Mouse (Mus musculus) hindbrain, embryonic 15.5 days (tissue): Measurements from ENCODE around the gene Il21r. TPM values are rescaled to one million over a fixed set of nuclear protein-coding genes. Genes with fewer than 3 reads are reported as not detected.

Source experiments
- ATAC-seq: fragments of 200-750 bp; cut with Nextera tagmentation; 2 replicates; pipeline ENCODE4 v1.8.0; 2017; ENCODE audit warnings: low read depth, moderate number of reproducible peaks, moderate TSS enrichment; ENCODE audit not compliant: low FRiP score
- H3K27ac ChIP-seq: fragments of 300-500 bp; sonication (generic); replicated peaks from 2 replicates; pipeline ENCODE4 v1.5.1; 2015; ENCODE audit warnings: mild to moderate bottlenecking, inconsistent platforms
- H3K27me3 ChIP-seq: fragments of 300-500 bp; sonication (generic); 2 replicates; pipeline ENCODE4 v1.6.1; 2015; ENCODE audit warnings: control low read depth, inconsistent platforms
- H3K36me3 ChIP-seq: fragments of 300-500 bp; sonication (generic); 2 replicates; pipeline ENCODE4 v1.6.1; 2015; ENCODE audit warnings: control low read depth, inconsistent platforms
- H3K4me1 ChIP-seq: fragments of 300-500 bp; sonication (generic); replicated peaks from 2 replicates; pipeline ENCODE4 v1.6.1; 2015; ENCODE audit warnings: control low read depth, inconsistent platforms
- H3K4me2 ChIP-seq: fragments of 300-500 bp; sonication (generic); 2 replicates; pipeline ENCODE4 v1.6.1; 2015; ENCODE audit warnings: moderate library complexity, mild to moderate bottlenecking, inconsistent platforms
- H3K4me3 ChIP-seq: fragments of 300-500 bp; sonication (generic); 2 replicates; pipeline ENCODE4 v1.5.1; 2015; ENCODE audit warnings: mild to moderate bottlenecking, inconsistent platforms
- H3K9ac ChIP-seq: fragments of 300-500 bp; sonication (generic); 2 replicates; pipeline ENCODE4 v1.6.1; 2015; ENCODE audit warnings: inconsistent platforms
- H3K9me3 ChIP-seq: fragments of 300-500 bp; sonication (generic); 2 replicates; pipeline ENCODE4 v1.6.1; 2016; ENCODE audit warnings: control low read depth, inconsistent platforms
- WGBS: fragments of 180-500 bp; shearing (Covaris S2); methylation state at CpG from one replicate; pipeline ENCODE4 v1.1.7; 2015; 5-methylcytosine and 5-hydroxymethylcytosine counted together
- polyA plus RNA-seq: library from polyadenylated mRNA; unstranded; fragments of >200 nt; fragmentation: Nextera tagmentation; extraction: Ambion mirVana; gene quantifications from 2 replicates; pipeline ENCODE4 v1.2.1, GENCODE M21; 2015

Gene Il21r
- polyA plus RNA-seq, 1 experiment from 2014 or later, result 0.26 TPM

DNA sequence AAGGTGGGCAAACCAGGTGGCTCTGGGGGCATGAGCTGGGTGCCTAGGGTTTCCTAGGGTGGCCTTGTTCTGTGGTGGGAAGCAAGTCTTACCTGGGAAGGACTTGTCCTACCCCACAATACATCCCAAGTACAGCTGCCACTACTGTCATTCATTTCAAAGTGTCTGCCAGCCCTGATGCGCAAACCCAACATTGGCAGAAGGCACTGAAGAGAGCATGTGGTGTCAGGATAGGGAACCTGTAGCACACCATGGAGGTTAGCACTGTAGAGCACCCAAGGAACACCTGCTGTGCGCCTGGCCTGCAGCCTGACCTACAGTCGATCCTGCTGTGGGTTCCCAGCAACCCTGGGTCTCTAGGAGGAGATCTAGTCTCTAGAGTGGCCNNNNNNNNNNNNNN, 27.8 kb downstream of the Il21r start:
- H3K9me3 ChIP-seq, result no peaks in the 10 kb centered on the region
- H3K36me3 ChIP-seq, result no peaks in the 10 kb centered on the region
- no peak for ATAC-seq
- 84% methylated on average over 3 of the region's 3 CpGs for WGBS
- H3K27me3 ChIP-seq, result no peaks in the 10 kb centered on the region
- no peak overlapping the region for H3K4me2 ChIP-seq
- H3K9ac ChIP-seq, result no peak overlapping the region
- peaks cover 7% of the 10 kb centered on the region; the same call in 1 of the 2 replicates for H3K4me1 ChIP-seq
- H3K4me3 ChIP-seq, result no peak overlapping the region
- H3K27ac ChIP-seq, result no peak overlapping the region

DNA sequence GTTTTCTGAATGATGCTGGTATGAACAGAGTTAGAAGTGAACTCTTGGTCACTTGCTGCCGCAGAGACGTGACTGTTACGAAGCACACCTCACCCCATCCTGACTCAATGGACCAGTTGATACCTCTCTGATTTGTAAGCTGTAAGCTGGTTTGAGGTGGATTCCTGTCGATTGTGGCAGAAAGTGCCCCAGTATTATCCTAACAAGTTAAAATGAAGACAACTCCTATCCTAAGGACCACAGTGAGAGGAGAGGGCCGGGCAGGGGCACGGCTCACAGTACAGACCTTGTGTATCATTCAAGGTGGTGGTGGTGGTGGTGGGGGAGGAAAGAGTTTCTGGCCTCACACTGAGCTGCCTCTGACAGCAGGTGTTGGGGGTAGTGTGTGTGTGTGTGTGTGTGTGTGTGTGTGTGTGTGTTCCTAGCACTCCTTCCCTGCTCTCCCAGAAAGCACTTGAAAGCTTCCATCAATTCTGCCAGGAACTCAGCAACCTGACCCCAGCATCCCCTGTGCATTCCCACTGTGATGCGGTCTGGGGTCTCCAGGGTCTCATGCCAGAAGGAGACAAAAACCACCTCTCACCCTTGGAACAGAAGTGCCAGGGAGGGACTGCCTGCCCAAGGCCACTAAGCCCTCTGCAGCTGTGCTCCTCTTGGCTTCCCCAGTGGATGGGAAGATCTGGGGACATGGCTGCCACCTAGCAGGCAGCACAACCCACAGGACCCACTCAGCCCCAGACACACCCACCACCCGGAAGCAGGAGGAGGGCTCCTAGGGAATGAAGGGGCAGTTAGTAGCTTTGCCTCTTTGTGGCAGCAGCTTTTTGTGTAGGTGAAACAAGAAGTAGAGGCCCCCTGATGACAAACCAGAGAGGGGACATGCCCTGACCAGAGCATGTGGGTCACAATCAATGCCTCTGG, 34.3 kb downstream of the Il21r start:
- Histone ChIP-seq H3K27me3 (no peaks in the 10 kb centered on the region), H3K36me3 (peaks cover 15% of the 10 kb centered on the region), H3K9ac (no peak overlapping the region), H3K27ac (no peak overlapping the region), H3K4me1 (peaks cover 14% of the 10 kb centered on the region), H3K4me2 (no peak overlapping the region), H3K4me3 (no peak overlapping the region), H3K9me3 (no peaks in the 10 kb centered on the region)
- no peak for ATAC-seq
- 87% methylated on average over 8 of the region's 8 CpGs for WGBS

DNA sequence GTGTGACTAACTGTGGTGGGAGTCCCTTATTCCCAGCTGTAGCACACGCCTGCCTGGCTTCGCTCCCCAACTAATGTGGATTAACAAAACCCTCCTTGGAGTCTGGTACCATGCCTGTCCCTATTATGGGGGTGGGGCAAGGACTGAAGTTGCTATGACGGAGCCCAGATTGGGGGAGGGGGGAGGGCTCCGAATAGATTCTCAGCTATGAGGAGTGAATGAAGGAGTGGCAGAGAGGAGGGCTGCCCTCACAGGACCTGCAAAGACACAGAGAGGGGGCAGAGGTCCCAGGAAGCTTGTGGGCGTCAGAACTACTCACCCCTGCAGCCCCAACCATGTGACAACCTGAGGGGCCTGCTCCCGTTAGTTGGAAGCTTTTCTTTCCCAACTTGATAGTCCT, 35.1 kb downstream of the Il21r start:
- H3K4me1 ChIP-seq, result peaks cover 12% of the 10 kb centered on the region
- H3K9me3 ChIP-seq, result no peaks in the 10 kb centered on the region
- 76% methylated on average over 6 of the region's 6 CpGs for WGBS
- peaks cover 24% of the 10 kb centered on the region for H3K36me3 ChIP-seq
- no peaks in the 10 kb centered on the region for H3K27me3 ChIP-seq
- no peak overlapping the region for H3K9ac ChIP-seq
- H3K4me3 ChIP-seq, result no peak overlapping the region
- H3K4me2 ChIP-seq, result no peak overlapping the region
- peak overlapping the region; percentile 62 for H3K27ac ChIP-seq
- peak; percentile 16; the same call in 1 of the 2 replicates for ATAC-seq

GRCm38 (mm10) chr7:125638870-125639386, 35.7 kb downstream of the Il21r start:
- ATAC-seq, result peak; percentile 70
- Histone ChIP-seq H3K4me1 (peaks cover 12% of the 10 kb centered on the region), H3K9ac (peak overlapping the region; percentile 12; the same call in 1 of the 2 replicates), H3K4me3 (no peak overlapping the region), H3K4me2 (no peak overlapping the region), H3K27me3 (no peaks in the 10 kb centered on the region), H3K36me3 (peaks cover 30% of the 10 kb centered on the region), H3K27ac (peak overlapping the region; percentile 68), H3K9me3 (no peaks in the 10 kb centered on the region)
- 28% methylated on average over 9 of the region's 9 CpGs for WGBS

DNA sequence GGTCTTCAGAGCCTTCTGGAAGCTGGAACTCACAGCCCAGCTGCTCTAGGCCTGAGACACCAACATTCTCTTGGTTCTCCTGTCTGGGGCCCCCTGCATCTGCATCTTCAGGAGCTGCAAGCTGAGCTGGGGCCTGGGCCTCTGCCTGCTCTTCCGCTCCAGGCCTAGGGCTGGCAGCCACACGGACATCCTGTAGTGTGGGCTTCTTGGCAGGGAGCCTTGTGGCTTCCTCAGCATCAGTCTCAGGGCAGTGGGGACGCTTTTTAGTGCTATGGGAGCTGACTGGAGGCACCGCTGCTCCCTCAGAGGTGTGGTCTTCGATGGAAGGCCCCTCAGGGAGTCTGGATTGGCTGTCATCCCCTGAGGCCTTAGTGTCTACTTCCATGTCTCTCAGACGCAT, 40.7 kb downstream of the Il21r start:
- 92% methylated on average over 6 of the region's 6 CpGs for WGBS
- Histone ChIP-seq H3K27me3 (no peaks in the 10 kb centered on the region), H3K9ac (no peak overlapping the region), H3K4me3 (no peak overlapping the region), H3K36me3 (peaks cover 73% of the 10 kb centered on the region), H3K4me1 (peaks cover 6% of the 10 kb centered on the region), H3K9me3 (no peaks in the 10 kb centered on the region), H3K27ac (no peak overlapping the region), H3K4me2 (no peak overlapping the region)
- no peak for ATAC-seq

DNA sequence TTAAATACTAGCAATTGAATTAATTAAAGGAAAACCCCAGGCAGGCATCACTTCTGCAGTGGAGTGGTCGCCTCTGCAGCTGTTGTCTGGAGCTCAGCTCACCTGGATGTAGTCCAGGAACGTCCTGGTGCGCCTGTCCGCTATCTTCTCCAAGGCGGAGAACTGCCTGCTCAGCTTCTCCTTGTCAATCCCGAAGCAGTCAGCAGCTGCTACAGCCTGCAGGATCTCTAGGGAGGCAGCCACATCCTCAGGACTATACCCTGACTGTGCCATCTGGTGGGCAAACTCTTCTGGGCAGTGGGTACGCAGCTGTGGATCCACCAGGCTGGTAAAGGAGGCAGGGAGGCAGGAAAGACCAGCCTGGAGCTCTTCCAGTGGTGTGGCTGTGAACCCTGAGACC, 42.2 kb downstream of the Il21r start:
- no peaks in the 10 kb centered on the region for H3K4me1 ChIP-seq
- peaks cover 89% of the 10 kb centered on the region for H3K36me3 ChIP-seq
- no peak overlapping the region for H3K4me3 ChIP-seq
- ATAC-seq, result no peak
- WGBS, result 72% methylated on average over 7 of the region's 7 CpGs
- H3K9ac ChIP-seq, result no peak overlapping the region
- no peaks in the 10 kb centered on the region for H3K27me3 ChIP-seq
- H3K4me2 ChIP-seq, result no peak overlapping the region
- no peaks in the 10 kb centered on the region for H3K9me3 ChIP-seq
- H3K27ac ChIP-seq, result no peak overlapping the region

DNA sequence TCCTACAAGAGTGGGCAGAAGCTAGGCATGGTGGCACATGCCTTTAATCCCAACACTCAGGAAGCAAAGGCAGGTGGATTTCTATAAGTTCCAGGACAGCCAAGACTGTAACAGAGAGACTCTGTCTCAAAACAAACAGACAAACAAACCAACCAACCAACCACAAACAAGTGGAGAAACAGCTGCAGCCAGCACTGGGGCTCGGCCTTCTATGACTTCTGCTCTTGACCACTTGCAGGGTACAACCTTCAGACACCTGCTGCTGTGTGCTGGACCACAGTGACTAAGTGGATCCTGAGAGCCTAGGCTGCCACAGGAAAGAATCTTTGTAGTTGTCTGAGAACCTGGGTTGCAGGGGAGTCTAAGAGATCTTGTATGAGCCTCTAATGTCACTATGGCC, 45.8 kb downstream of the Il21r start:
- Histone ChIP-seq H3K9me3 (no peaks in the 10 kb centered on the region), H3K4me2 (no peak overlapping the region), H3K27me3 (no peaks in the 10 kb centered on the region), H3K36me3 (peaks cover 91% of the 10 kb centered on the region), H3K9ac (no peak overlapping the region), H3K4me1 (no peaks in the 10 kb centered on the region), H3K27ac (no peak overlapping the region), H3K4me3 (no peak overlapping the region)
- 92% methylated on average over 1 of the region's 1 CpGs for WGBS
- no peak for ATAC-seq

- H3K9me3 ChIP-seq, result no peaks in the 10 kb centered on the region
- 94% methylated on average over 6 of the region's 6 CpGs for WGBS
- no peak overlapping the region for H3K9ac ChIP-seq
- no peak overlapping the region for H3K4me2 ChIP-seq
- no peak for ATAC-seq
- no peaks in the 10 kb centered on the region for H3K27me3 ChIP-seq
- no peaks in the 10 kb centered on the region for H3K4me1 ChIP-seq
- H3K36me3 ChIP-seq, result peaks cover 88% of the 10 kb centered on the region
- H3K27ac ChIP-seq, result no peak overlapping the region
- no peak overlapping the region for H3K4me3 ChIP-seq
Observed at GRCm38 (mm10) chr7:125657511-125657910, 54.3 kb downstream of the Il21r start.

GRCm38 (mm10) chr7:125663654-125664053, 60.4 kb downstream of the Il21r start:
- 75% methylated on average over 3 of the region's 3 CpGs for WGBS
- Histone ChIP-seq H3K27ac (no peak overlapping the region), H3K9me3 (no peaks in the 10 kb centered on the region), H3K27me3 (no peaks in the 10 kb centered on the region), H3K9ac (no peak overlapping the region), H3K4me2 (no peak overlapping the region), H3K4me1 (no peaks in the 10 kb centered on the region), H3K4me3 (no peak overlapping the region), H3K36me3 (peaks cover 88% of the 10 kb centered on the region)
- ATAC-seq, result no peak

DNA sequence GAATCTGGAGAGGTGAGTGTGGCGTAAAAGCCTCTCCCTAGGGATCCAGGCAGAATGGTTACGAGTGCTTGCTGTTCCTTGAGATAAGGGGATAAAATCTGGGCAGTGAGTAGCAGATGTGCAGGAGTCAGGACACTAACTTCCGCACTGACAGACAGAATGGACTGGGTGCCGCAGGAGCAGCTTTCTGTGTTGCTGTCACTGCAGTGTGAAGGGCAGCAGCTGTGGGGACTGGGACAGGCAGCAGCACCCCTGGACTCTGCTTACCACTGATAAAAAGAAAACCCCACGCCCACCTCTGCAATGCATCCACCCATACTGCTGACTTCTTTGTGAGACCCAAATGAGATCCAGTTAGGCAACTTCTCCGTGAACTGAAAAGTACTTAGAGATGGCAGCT, 67.6 kb downstream of the Il21r start:
- no peak overlapping the region for H3K9ac ChIP-seq
- no peaks in the 10 kb centered on the region for H3K27me3 ChIP-seq
- no peak overlapping the region for H3K4me3 ChIP-seq
- H3K9me3 ChIP-seq, result no peaks in the 10 kb centered on the region
- no peaks in the 10 kb centered on the region for H3K4me1 ChIP-seq
- ATAC-seq, result no peak
- no peak overlapping the region for H3K4me2 ChIP-seq
- peaks cover 93% of the 10 kb centered on the region for H3K36me3 ChIP-seq
- no peak overlapping the region for H3K27ac ChIP-seq
- WGBS, result 94% methylated on average over 6 of the region's 6 CpGs

GRCm38 (mm10) chr7:125671396-125671795, 68.2 kb downstream of the Il21r start:
- H3K36me3 ChIP-seq, result peaks cover 94% of the 10 kb centered on the region
- H3K4me2 ChIP-seq, result no peak overlapping the region
- H3K9me3 ChIP-seq, result no peaks in the 10 kb centered on the region
- no peak overlapping the region for H3K9ac ChIP-seq
- no peak overlapping the region for H3K4me3 ChIP-seq
- no peaks in the 10 kb centered on the region for H3K4me1 ChIP-seq
- no peaks in the 10 kb centered on the region for H3K27me3 ChIP-seq
- no peak overlapping the region for H3K27ac ChIP-seq
- 96% methylated on average over 8 of the region's 8 CpGs for WGBS
- no peak for ATAC-seq

- ATAC-seq, result no peak
- Histone ChIP-seq H3K9ac (no peak overlapping the region), H3K27me3 (no peaks in the 10 kb centered on the region), H3K4me2 (no peak overlapping the region), H3K4me3 (no peak overlapping the region), H3K27ac (no peak overlapping the region), H3K36me3 (peaks cover 94% of the 10 kb centered on the region), H3K4me1 (no peaks in the 10 kb centered on the region; the same call in 1 of the 2 replicates), H3K9me3 (no peaks in the 10 kb centered on the region)
- 93% methylated on average over 2 of the region's 2 CpGs for WGBS
Observed at GRCm38 (mm10) chr7:125674916-125675315, 71.7 kb downstream of the Il21r start.
